Mouse (Mus musculus): ENCODE measurements around the gene Enoph1.

GRCm38 (mm10) chr5:100060876-100061275 lies 21.1 kb downstream of the Enoph1 start:
- TF ChIP-seq POLR2A (IDR thresholded peaks at IDR 0.05; ENCODE audit: insufficient read depth, low read depth, low read length) (no peak), CTCF (IDR thresholded peaks at IDR 0.05) (no peak), EP300 (IDR thresholded peaks at IDR 0.05; ENCODE audit: insufficient read depth, low read depth, low read length) (no peak)

Data from heart, adult 2 months (tissue).